Mouse (Mus musculus): Measurements from ENCODE around the gene H13.

H13 gene

GRCm38 (mm10) chr2:152703596-152704255, 34.5 kb downstream of the H13 start:
- no peak for DNase-seq (ENCODE audit: low read depth)

- no peak for DNase-seq (ENCODE audit: low read depth)
Observed at GRCm38 (mm10) chr2:152704256-152704605, 35.0 kb downstream of the H13 start.

- no peak for DNase-seq (ENCODE audit: low read depth)
Observed at GRCm38 (mm10) chr2:152704811-152705370, 35.6 kb downstream of the H13 start.

- no peak for DNase-seq (ENCODE audit: low read depth)
Observed at GRCm38 (mm10) chr2:152705993-152706571, 36.8 kb downstream of the H13 start.

GRCm38 (mm10) chr2:152707186-152707585, 37.9 kb downstream of the H13 start:
- no peak for DNase-seq (ENCODE audit: low read depth)

- no peak for DNase-seq (ENCODE audit: low read depth)
Observed at GRCm38 (mm10) chr2:152707627-152708026, 38.4 kb downstream of the H13 start.

GRCm38 (mm10) chr2:152709066-152709465, 39.8 kb downstream of the H13 start:
- no peak for DNase-seq (ENCODE audit: low read depth)

- no peak for DNase-seq (ENCODE audit: low read depth)
Observed at GRCm38 (mm10) chr2:152716241-152716772, 47.0 kb downstream of the H13 start.

GRCm38 (mm10) chr2:152717652-152718051, 48.4 kb downstream of the H13 start:
- DNase-seq (ENCODE audit: low read depth): no peak

GRCm38 (mm10) chr2:152718076-152718475, 48.8 kb downstream of the H13 start:
- DNase-seq (ENCODE audit: low read depth): no peak

- no peak for DNase-seq (ENCODE audit: low read depth)
Observed at GRCm38 (mm10) chr2:152723651-152724331, 54.5 kb downstream of the H13 start.

GRCm38 (mm10) chr2:152724332-152724723, 55.1 kb downstream of the H13 start:
- no peak for DNase-seq (ENCODE audit: low read depth)

- no peak for DNase-seq (ENCODE audit: low read depth)
Observed at GRCm38 (mm10) chr2:152725178-152725750, 56.0 kb downstream of the H13 start.

GRCm38 (mm10) chr2:152726213-152726612, 57.0 kb downstream of the H13 start:
- DNase-seq (ENCODE audit: low read depth): no peak

GRCm38 (mm10) chr2:152726751-152727335, 57.6 kb downstream of the H13 start:
- peak; percentile 39 for DNase-seq (ENCODE audit: low read depth)

GRCm38 (mm10) chr2:152727795-152728510, 58.7 kb downstream of the H13 start:
- DNase-seq (ENCODE audit: low read depth): peak; percentile 22

- no peak for DNase-seq (ENCODE audit: low read depth)
Observed at GRCm38 (mm10) chr2:152728594-152728993, 59.3 kb downstream of the H13 start.

GRCm38 (mm10) chr2:152729013-152729635, 59.9 kb downstream of the H13 start:
- peak; percentile 52 for DNase-seq (ENCODE audit: low read depth)

GRCm38 (mm10) chr2:152729636-152730020, 60.4 kb downstream of the H13 start:
- peak; percentile 90 for DNase-seq (ENCODE audit: low read depth)

GRCm38 (mm10) chr2:152733201-152733600, 63.9 kb downstream of the H13 start:
- no peak for DNase-seq (ENCODE audit: low read depth)

GRCm38 (mm10) chr2:152734501-152734900, 65.2 kb downstream of the H13 start:
- DNase-seq (ENCODE audit: low read depth): no peak

All from NIH3T3 (cell line).